Mouse (Mus musculus) heart, adult 2 months (tissue): ENCODE results near the gene Dhrs11.

Source experiments
- CTCF ChIP-seq: fragments of 200-600 bp; IDR thresholded peaks from 2 replicates; pipeline ENCODE4 v1.8.1; 2022; ENCODE audit warnings: antibody characterized with exemption, mild to moderate bottlenecking, moderate library complexity
- EP300 ChIP-seq: fragments of 200-500 bp; IDR thresholded peaks from 2 replicates; pipeline ENCODE4 v1.6.1; 2011; ENCODE audit warnings: low read depth, low read length, control low read depth; ENCODE audit not compliant: insufficient read depth
- POLR2A ChIP-seq: fragments of 200-500 bp; IDR thresholded peaks from 2 replicates; pipeline ENCODE4 v1.6.1; 2011; ENCODE audit warnings: mild to moderate bottlenecking, low read depth, low read length, control low read depth; ENCODE audit not compliant: insufficient read depth

GRCm38 (mm10) chr11:84825261-84825807 is 3.5 kb downstream of the Dhrs11 start:
- TF ChIP-seq CTCF (no peak), EP300 (no peak), POLR2A (no peak)
